Mouse (Mus musculus) liver, embryonic 14.5 days (tissue): ENCODE measurements at regions not wholly inside any gene's neighbourhood (a gene's known extent, or its start where the extent isn't known, plus 50 kb on each side); places are given as distances from the start of the nearest gene placed in this dataset.

ENCODE experiments used
- ATAC-seq: fragments of 200-750 bp; cut with Nextera tagmentation; 2 replicates; pipeline ENCODE4 v1.8.0; 2017; ENCODE audit warnings: moderate number of reproducible peaks, mild to moderate bottlenecking, moderate library complexity; ENCODE audit not compliant: insufficient read depth
- DNase-seq, 3 experiments: peaks; one replicate each; pipeline ENCODE4 v3.0.0-alpha.2; 2012 to 2013; ENCODE audit warnings: low read depth in 3 of 3, low spot score in 3 of 3
- H3K27ac ChIP-seq: fragments of 300-500 bp; sonication (generic); 2 replicates; pipeline ENCODE4 v1.5.1; 2014; ENCODE audit warnings: moderate library complexity, mild to moderate bottlenecking, control low read depth, inconsistent platforms
- H3K27me3 ChIP-seq: fragments of 300-500 bp; sonication (generic); 2 replicates; pipeline ENCODE4 v1.6.1; 2014; ENCODE audit warnings: mild to moderate bottlenecking, low read length, moderate library complexity; ENCODE audit not compliant: control insufficient read depth, insufficient read depth
- H3K36me3 ChIP-seq: fragments of 300-500 bp; sonication (generic); replicated peaks from 2 replicates; pipeline ENCODE4 v1.6.1; 2014; ENCODE audit warnings: low read depth; ENCODE audit not compliant: control insufficient read depth, insufficient read depth
- H3K4me1 ChIP-seq, 2 experiments: fragments of 200-500 bp in 1 of 2; fragments of 300-500 bp in 1 of 2; sonication (generic) in 1 of 2; replicated peaks; 2 replicates each; pipeline ENCODE4 v1.6.1; 2012 to 2014; ENCODE audit warnings: antibody characterized with exemption in 1 of 2, inconsistent platforms in 1 of 2, low read length in 1 of 2; ENCODE audit not compliant: control insufficient read depth in 2 of 2, insufficient read depth in 2 of 2
- H3K4me2 ChIP-seq: fragments of 300-500 bp; sonication (generic); 2 replicates; pipeline ENCODE4 v1.6.1; 2014; ENCODE audit warnings: low read depth, mild to moderate bottlenecking, control low read depth, moderate library complexity
- H3K4me3 ChIP-seq, 2 experiments: fragments of 200-500 bp in 1 of 2; fragments of 300-500 bp in 1 of 2; sonication (generic) in 1 of 2; 2 replicates each; pipeline ENCODE4 v1.5.1; 2012 to 2014; ENCODE audit warnings: low read depth in 2 of 2, low read length in 2 of 2, mild to moderate bottlenecking in 2 of 2, control low read depth in 1 of 2, inconsistent platforms in 1 of 2, moderate library complexity in 1 of 2; ENCODE audit not compliant: insufficient read depth in 1 of 2
- H3K9ac ChIP-seq: fragments of 300-500 bp; sonication (generic); replicated peaks from 2 replicates; pipeline ENCODE4 v1.6.1; 2014; ENCODE audit warnings: mild to moderate bottlenecking, control low read depth, moderate library complexity
- H3K9me3 ChIP-seq: fragments of 300-500 bp; sonication (generic); 2 replicates; pipeline ENCODE4 v1.6.1; 2016; ENCODE audit warnings: low read length, mixed read lengths; ENCODE audit not compliant: control insufficient read depth
- CTCF ChIP-seq: IDR thresholded peaks from 2 replicates; pipeline ENCODE4 v1.5.1; 2016; ENCODE audit warnings: antibody characterized with exemption, low read depth, control low read depth
- EP300 ChIP-seq: IDR thresholded peaks from 2 replicates; pipeline ENCODE4 v1.6.1; 2016; ENCODE audit warnings: antibody characterized with exemption, low read depth
- WGBS: fragments of 180-500 bp; shearing (Covaris S2); extraction: QIAGEN DNeasy Blood & Tissue Kit; methylation state at CpG from one replicate; pipeline ENCODE4 v1.1.7; 2014; ENCODE audit not compliant: insufficient replicate concordance; 5-methylcytosine and 5-hydroxymethylcytosine counted together

- no peak for DNase-seq
- Histone ChIP-seq H3K36me3 (no peaks in the 10 kb centered on the region), H3K4me3 (no peak overlapping the region), H3K9me3 (no peaks in the 10 kb centered on the region), H3K27ac (no peak overlapping the region), H3K27me3 (no peaks in the 10 kb centered on the region), H3K4me1 (no peaks in the 10 kb centered on the region), H3K4me2 (no peak overlapping the region), H3K9ac (no peak overlapping the region)
- no peak for ATAC-seq
- TF ChIP-seq CTCF = no peak
- no peak for TF ChIP-seq EP300
- WGBS = 75% methylated on average over 1 of the region's 1 CpGs
Observed at GRCm38 (mm10) chrX:19148672-19149071, 332.4 kb downstream of the Tex13c3 start.

DNA sequence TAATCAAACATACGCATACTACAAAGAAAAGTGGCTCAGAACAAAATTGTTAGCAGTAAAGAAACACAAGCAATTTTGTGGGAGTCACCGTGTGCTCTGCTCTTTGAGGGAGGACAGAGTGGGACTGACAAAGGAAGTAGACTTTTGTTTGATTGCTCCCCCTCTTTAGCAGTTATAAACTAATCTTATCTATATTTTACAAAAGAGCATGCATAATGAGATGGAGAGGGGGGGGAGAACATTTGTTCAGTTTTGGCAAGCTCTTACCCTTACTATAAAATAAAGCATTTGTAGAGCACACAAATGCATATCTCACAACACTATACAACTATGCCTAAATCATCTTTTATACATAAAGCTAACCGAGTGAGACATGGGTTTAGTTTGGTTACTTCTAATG is 332.9 kb downstream of the Tex13c3 start:
- no peak overlapping the region for H3K4me3 ChIP-seq
- no peaks in the 10 kb centered on the region for H3K36me3 ChIP-seq
- no peaks in the 10 kb centered on the region for H3K27me3 ChIP-seq
- no peak overlapping the region for H3K9ac ChIP-seq
- ATAC-seq (no peak), DNase-seq (no peak)
- WGBS = 61% methylated on average over 3 of the region's 3 CpGs
- H3K27ac ChIP-seq = no peak overlapping the region
- TF ChIP-seq EP300 (no peak), CTCF (no peak)
- no peaks in the 10 kb centered on the region for H3K9me3 ChIP-seq
- H3K4me2 ChIP-seq = no peak overlapping the region
- no peaks in the 10 kb centered on the region for H3K4me1 ChIP-seq

DNA sequence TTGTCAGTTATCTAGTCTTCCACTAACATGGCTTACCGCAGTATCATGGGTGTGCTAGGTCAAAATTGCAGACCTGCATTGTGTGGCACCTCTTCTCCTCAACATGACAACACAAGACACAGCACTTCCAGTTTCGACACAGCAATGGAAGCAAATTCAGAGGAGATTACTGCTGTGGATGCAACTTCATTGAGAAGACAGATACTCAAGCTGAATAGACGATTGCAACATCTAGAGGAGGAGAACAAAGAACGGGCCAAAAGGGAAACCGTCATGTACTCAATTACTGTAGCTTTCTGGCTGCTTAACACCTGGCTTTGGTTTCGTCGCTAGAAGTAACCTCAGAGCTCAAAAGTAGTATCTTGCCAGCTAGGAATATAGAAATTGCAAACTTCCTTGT is 368.4 kb downstream of the Tex13c3 start:
- TF ChIP-seq EP300 (no peak), CTCF (no peak)
- Histone ChIP-seq H3K9me3 (no peaks in the 10 kb centered on the region), H3K4me3 (no peak overlapping the region), H3K27ac (no peak overlapping the region), H3K36me3 (no peaks in the 10 kb centered on the region), H3K4me1 (no peaks in the 10 kb centered on the region), H3K27me3 (no peaks in the 10 kb centered on the region), H3K4me2 (no peak overlapping the region), H3K9ac (no peak overlapping the region)
- DNase-seq = no peak
- no peak for ATAC-seq
- WGBS = 53% methylated on average over 7 of the region's 7 CpGs

DNA sequence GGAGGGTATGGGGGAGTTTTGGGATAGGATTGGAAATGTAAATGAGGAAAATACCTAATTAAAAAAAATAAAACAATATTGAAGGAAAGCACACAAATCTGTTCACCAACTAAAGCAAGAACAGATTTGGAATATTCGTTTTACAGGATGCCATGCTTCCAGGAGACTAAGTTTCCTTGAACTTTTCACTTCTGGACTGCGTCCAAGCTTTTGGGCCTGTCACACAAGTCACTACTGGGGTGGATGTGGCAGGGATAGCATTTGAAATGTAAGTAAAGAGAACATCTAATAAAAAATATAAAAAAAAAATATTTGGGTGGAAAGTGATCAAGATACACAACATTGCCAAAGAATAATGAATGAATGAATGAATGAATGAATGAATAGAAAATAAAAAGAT is 378.2 kb downstream of the Tex13c3 start:
- no peaks in the 10 kb centered on the region for H3K9me3 ChIP-seq
- no peak overlapping the region for H3K4me2 ChIP-seq
- DNase-seq (no peak), ATAC-seq (no peak)
- WGBS = 42% methylated on average over 2 of the region's 2 CpGs
- H3K27ac ChIP-seq = no peak overlapping the region
- no peaks in the 10 kb centered on the region for H3K4me1 ChIP-seq
- H3K27me3 ChIP-seq = no peaks in the 10 kb centered on the region
- H3K9ac ChIP-seq = no peak overlapping the region
- TF ChIP-seq EP300 (no peak), CTCF (no peak)
- no peaks in the 10 kb centered on the region for H3K36me3 ChIP-seq
- no peak overlapping the region for H3K4me3 ChIP-seq

GRCm38 (mm10) chrX:19095960-19096359 is 385.2 kb downstream of the Tex13c3 start:
- Histone ChIP-seq H3K4me1 (no peaks in the 10 kb centered on the region), H3K27ac (no peak overlapping the region), H3K27me3 (no peaks in the 10 kb centered on the region), H3K4me2 (no peak overlapping the region), H3K36me3 (no peaks in the 10 kb centered on the region), H3K9me3 (no peaks in the 10 kb centered on the region), H3K4me3 (no peak overlapping the region), H3K9ac (no peak overlapping the region)
- DNase-seq (no peak), ATAC-seq (no peak)
- TF ChIP-seq CTCF (no peak), EP300 (no peak)

- H3K4me3 ChIP-seq = no peak overlapping the region
- no peak for TF ChIP-seq CTCF
- TF ChIP-seq EP300 = no peak
- 54% methylated on average over 1 of the region's 1 CpGs for WGBS
- H3K4me2 ChIP-seq = no peak overlapping the region
- DNase-seq (no peak), ATAC-seq (no peak)
- H3K36me3 ChIP-seq = no peaks in the 10 kb centered on the region
- no peak overlapping the region for H3K27ac ChIP-seq
- no peaks in the 10 kb centered on the region for H3K9me3 ChIP-seq
- H3K27me3 ChIP-seq = no peaks in the 10 kb centered on the region
- no peaks in the 10 kb centered on the region for H3K4me1 ChIP-seq
- no peak overlapping the region for H3K9ac ChIP-seq
Observed at GRCm38 (mm10) chrX:19084435-19084834, 396.7 kb downstream of the Tex13c3 start.
